ENCODE assay signal across 12 mouse cellular contexts in genomic region chr3:129509725-129510124, GRCm38 (mm10). TPM values are rescaled to one million over a fixed set of nuclear protein-coding genes. Genes with fewer than 3 reads are reported as not detected.
DNase-seq lines count a peak whose midpoint lies in the region; ATAC-seq and TF ChIP-seq lines count a peak whose summit lies in the region.
"Had no signal": no experiment of that assay in that cellular context is flagged by ENCODE, and none has a peak within 500 bp of the region (broad histone marks: within the 10 kb centered on the region; RNA-seq: fewer than 3 reads in every experiment).

No protein-coding gene starts in this region.

- DNase-seq in embryonic facial prominence, embryonic 10.5 days (ENCODE audit: low spot score), result no peak
- DNase-seq in kidney, postnatal 0 days (ENCODE audit: low spot score), result peak; percentile 42
- peak; percentile 59 for DNase-seq in lung, postnatal 25 days (ENCODE audit: low spot score)
- peak; percentile 69 to 72 for DNase-seq in urinary bladder, postnatal 36 days (ENCODE audit: low spot score in 2 of 2)
- no peak for DNase-seq in thymus, adult 2 months
- DNase-seq in heart, postnatal 10 days, result no peak
- DNase-seq in liver, result no peak
- DNase-seq: thymus, postnatal 25 days had no signal

- no peak overlapping the region for H3K4me2 ChIP-seq in embryonic facial prominence, embryonic 12.5 days (replicated peaks)
- H3K4me2 ChIP-seq in kidney, postnatal 0 days (ENCODE audit: low read length), result no peak overlapping the region
- H3K4me2 ChIP-seq: heart, embryonic 15.5 days had no signal

- H3K9me3 ChIP-seq in embryonic facial prominence, embryonic 12.5 days, result no peaks in the 10 kb centered on the region
- H3K9me3 ChIP-seq in embryonic facial prominence, embryonic 10.5 days, result 0 out of 2 replicates have a peak, but pooled peaks cover 3% of the 10 kb centered on the region
- no peaks in the 10 kb centered on the region for H3K9me3 ChIP-seq in kidney, postnatal 0 days (replicated peaks; ENCODE audit: low read length)
- H3K9me3 ChIP-seq: heart, embryonic 15.5 days had no signal

- 0 out of 2 replicates have a peak, but pooled peaks have one; percentile 15 for ATAC-seq in embryonic facial prominence, embryonic 12.5 days (ENCODE audit: insufficient number of reproducible peaks, insufficient read depth, low FRiP score, low TSS enrichment)
- ATAC-seq in kidney, postnatal 0 days (replicated peaks; ENCODE audit: low FRiP score, low read depth), result peak; percentile 71; the same call in 1 of the 2 replicates
- ATAC-seq: inflammation-experienced regulatory T-cells, adult 6 months had no signal

- no peak overlapping the region for H3K4me3 ChIP-seq in embryonic facial prominence, embryonic 12.5 days
- no peak overlapping the region for H3K4me3 ChIP-seq in embryonic facial prominence, embryonic 10.5 days
- H3K4me3 ChIP-seq in kidney, postnatal 0 days (replicated peaks; ENCODE audit: low read depth, low read length), result no peak overlapping the region
- H3K4me3 ChIP-seq in thymus, adult 2 months (ENCODE audit: control insufficient read depth, insufficient read depth, low read length), result no peak overlapping the region
- H3K4me3 ChIP-seq: heart, embryonic 15.5 days had no signal

- intact Hi-C loops in heart, postnatal 10 days (cut with DNase I), result no loop called here

- no peaks in the 10 kb centered on the region for H3K36me3 ChIP-seq in embryonic facial prominence, embryonic 12.5 days
- no peaks in the 10 kb centered on the region for H3K36me3 ChIP-seq in embryonic facial prominence, embryonic 10.5 days (replicated peaks)
- H3K36me3 ChIP-seq in kidney, postnatal 0 days (ENCODE audit: insufficient read depth, low read length), result no peaks in the 10 kb centered on the region
- H3K36me3 ChIP-seq in thymus, adult 2 months (ENCODE audit: control insufficient read depth, insufficient read depth, low read length), result no peaks in the 10 kb centered on the region
- H3K36me3 ChIP-seq: heart, embryonic 15.5 days had no signal

- H3K4me1 ChIP-seq in embryonic facial prominence, embryonic 12.5 days, result no peaks in the 10 kb centered on the region
- H3K4me1 ChIP-seq in embryonic facial prominence, embryonic 10.5 days, result no peaks in the 10 kb centered on the region
- no peaks in the 10 kb centered on the region for H3K4me1 ChIP-seq in kidney, postnatal 0 days (replicated peaks; ENCODE audit: insufficient read depth, low read length)
- 0 out of 2 replicates have a peak, but pooled peaks cover 2% of the 10 kb centered on the region for H3K4me1 ChIP-seq in thymus, adult 2 months (replicated peaks; ENCODE audit: control insufficient read depth, insufficient read depth, low read length)
- H3K4me1 ChIP-seq: heart, embryonic 15.5 days had no signal

- H3K9ac ChIP-seq in embryonic facial prominence, embryonic 12.5 days, result no peak overlapping the region
- no peak overlapping the region for H3K9ac ChIP-seq in kidney, postnatal 0 days (ENCODE audit: low read depth, low read length)
- H3K9ac ChIP-seq: heart, embryonic 15.5 days had no signal

- TF ChIP-seq POLR2A in thymus, adult 2 months (IDR thresholded peaks at IDR 0.05; ENCODE audit: control insufficient read depth, extremely low read depth, insufficient read depth, low read length, poor library complexity), result no peak

- H3K27me3 ChIP-seq in embryonic facial prominence, embryonic 12.5 days, result no peaks in the 10 kb centered on the region
- H3K27me3 ChIP-seq in embryonic facial prominence, embryonic 10.5 days (replicated peaks; ENCODE audit: low read depth, poor library complexity, severe bottlenecking), result no peaks in the 10 kb centered on the region
- no peaks in the 10 kb centered on the region for H3K27me3 ChIP-seq in kidney, postnatal 0 days (ENCODE audit: insufficient read depth, low read length)
- H3K27me3 ChIP-seq in thymus, adult 2 months (ENCODE audit: control insufficient read depth, insufficient read depth, low read length), result no peaks in the 10 kb centered on the region
- H3K27me3 ChIP-seq: heart, embryonic 15.5 days had no signal

- TF ChIP-seq CTCF in kidney, postnatal 0 days (IDR thresholded peaks at IDR 0.05; ENCODE audit: low read depth), result no peak
- no peak for TF ChIP-seq CTCF in thymus, adult 2 months (IDR thresholded peaks at IDR 0.05; ENCODE audit: borderline replicate concordance, control insufficient read depth, extremely low read depth, insufficient read depth, low read length, poor library complexity)

- H3K27ac ChIP-seq in embryonic facial prominence, embryonic 12.5 days, result no peak overlapping the region
- H3K27ac ChIP-seq in embryonic facial prominence, embryonic 10.5 days (replicated peaks), result no peak overlapping the region
- peak overlapping the region; percentile 42; the same call in 1 of the 2 replicates for H3K27ac ChIP-seq in kidney, postnatal 0 days
- no peak overlapping the region for H3K27ac ChIP-seq in thymus, adult 2 months (ENCODE audit: control insufficient read depth, insufficient read depth, low read length)
- H3K27ac ChIP-seq: heart, embryonic 15.5 days; macrophage had no signal

- 84% methylated on average over 10 of the region's 10 CpGs for WGBS in embryonic facial prominence, embryonic 12.5 days
- 88% methylated on average over 10 of the region's 10 CpGs for WGBS in embryonic facial prominence, embryonic 10.5 days
- 66% methylated on average over 10 of the region's 10 CpGs for WGBS in kidney, postnatal 0 days
- 77% methylated on average over 10 of the region's 10 CpGs for WGBS in thymus, adult 2 months

RNA-seq across cellular contexts. Expression of gene Elovl6, which starts 22.4 kb away (rescaled TPM):
- 36.4 and 38.8 TPM in 2 replicates for polyA plus RNA-seq in embryonic facial prominence, embryonic 12.5 days (2016; fragmentation: Nextera tagmentation; extraction: Ambion mirVana)
- polyA plus RNA-seq in embryonic facial prominence, embryonic 10.5 days (2016; fragmentation: Nextera tagmentation; extraction: Ambion mirVana), result 50.6 and 53.1 TPM in 2 replicates
- 34.2 and 37.0 TPM in 2 replicates for polyA plus RNA-seq in kidney, postnatal 0 days (2015; fragmentation: Nextera tagmentation; extraction: Ambion mirVana)
- 24.8 and 40.2 TPM in 2 replicates for polyA plus RNA-seq in thymus, adult 2 months (2012; rRNA removed)
- total RNA-seq in heart, postnatal 10 days (2021), result 1 to 10 TPM; 3.3 to 8.1 TPM

Comparison
In these comparisons a context has a peak if more than half of its experiments do, and no peak if none do; other contexts are left out.
1. DNase-seq: peak in kidney, postnatal 0 days (single experiment), lung, postnatal 25 days (single experiment) and urinary bladder, postnatal 36 days (2 of 2); none in embryonic facial prominence, embryonic 10.5 days (single experiment), thymus, adult 2 months (single experiment), heart, postnatal 10 days (0 of 2) and liver (single experiment).